Mouse (Mus musculus): ENCODE measurements around the gene Gfap.

Gene Gfap

DNA sequence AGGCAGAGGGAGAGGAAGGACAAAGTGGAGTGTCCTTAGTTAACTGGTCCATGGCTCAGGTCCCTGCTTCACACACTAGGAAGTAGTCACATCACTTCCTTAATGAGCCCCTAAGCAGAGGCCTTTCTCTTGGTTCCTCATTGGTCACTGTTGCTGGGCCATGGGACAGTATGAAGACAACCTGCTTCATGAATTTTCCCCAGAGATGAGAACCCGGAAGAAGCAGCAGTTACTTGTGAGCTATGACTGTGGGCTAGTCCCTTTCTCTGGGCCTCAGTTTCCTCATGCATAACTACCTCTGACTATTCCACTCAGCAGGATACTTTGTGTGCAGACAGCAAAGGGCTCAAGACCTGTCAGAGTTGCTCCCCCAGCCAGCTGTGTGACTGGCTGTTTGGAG, 63.3 kb downstream of the Gfap start:
- no peak for DNase-seq (ENCODE audit: low spot score in 2 of 2)

All from left cerebral cortex, adult 9 months (tissue).